12 mouse cellular contexts compared by ENCODE assay signal in genomic region chr15:81920546-81921217, GRCm38 (mm10). TPM values are rescaled to one million over a fixed set of nuclear protein-coding genes. Genes with fewer than 3 reads are reported as not detected.
A peak's percentile ranks its signal among the peaks of the same experiment; 100 is the strongest.
DNase-seq lines count a peak whose midpoint lies in the region; ATAC-seq lines count a peak whose summit lies in the region.
"Had no signal": no experiment of that assay in that cellular context is flagged by ENCODE, and none has a peak within 500 bp of the region (broad histone marks: within the 10 kb centered on the region; RNA-seq: fewer than 3 reads in every experiment).

No protein-coding gene starts in this region.

- ATAC-seq in hindbrain, embryonic 13.5 days (ENCODE audit: low FRiP score): no peak
- ATAC-seq in hindbrain, embryonic 12.5 days (ENCODE audit: low FRiP score): no peak
- ATAC-seq in embryonic facial prominence, embryonic 13.5 days (ENCODE audit: insufficient number of reproducible peaks, insufficient read depth, low FRiP score, low TSS enrichment, low read depth): no peak

- H3K4me2 ChIP-seq in hindbrain, embryonic 13.5 days: no peak overlapping the region
- no peak overlapping the region for H3K4me2 ChIP-seq in hindbrain, embryonic 12.5 days (replicated peaks)
- H3K4me2 ChIP-seq in embryonic facial prominence, embryonic 13.5 days: no peak overlapping the region
- H3K4me2 ChIP-seq: kidney, embryonic 15.5 days; limb, embryonic 15.5 days had no signal

- intact Hi-C loops in heart, postnatal 14 days (cut with DNase I): no loop called here

- DNase-seq in right cerebral cortex, postnatal 36 days (ENCODE audit: low spot score in 2 of 2): peak; percentile 43 to 50
- DNase-seq in right cerebral cortex, postnatal 14 days: no peak
- DNase-seq in kidney, postnatal 10 days: no peak
- DNase-seq in heart, postnatal 14 days: no peak
- no peak for DNase-seq in spleen, postnatal 14 days (ENCODE audit: low spot score in 2 of 2)
- DNase-seq: gastrocnemius, postnatal 36 days; lung, postnatal 14 days had no signal

- H3K4me3 ChIP-seq in hindbrain, embryonic 13.5 days: no peak overlapping the region
- H3K4me3 ChIP-seq in hindbrain, embryonic 12.5 days: no peak overlapping the region
- no peak overlapping the region for H3K4me3 ChIP-seq in embryonic facial prominence, embryonic 13.5 days
- H3K4me3 ChIP-seq: kidney, embryonic 15.5 days; limb, embryonic 15.5 days had no signal

- H3K9ac ChIP-seq in hindbrain, embryonic 13.5 days: 0 out of 2 replicates have a peak overlapping the region, but pooled peaks have one; percentile 3
- no peak overlapping the region for H3K9ac ChIP-seq in hindbrain, embryonic 12.5 days
- H3K9ac ChIP-seq in embryonic facial prominence, embryonic 13.5 days: peak overlapping the region; percentile 6; the same call in 1 of the 2 replicates
- H3K9ac ChIP-seq: kidney, embryonic 15.5 days; limb, embryonic 15.5 days had no signal

- 83% methylated on average over 10 of the region's 10 CpGs for WGBS in hindbrain, embryonic 13.5 days
- WGBS in hindbrain, embryonic 12.5 days: 92% methylated on average over 10 of the region's 10 CpGs
- WGBS in embryonic facial prominence, embryonic 13.5 days: 78% methylated on average over 10 of the region's 10 CpGs

- peaks cover 49% of the 10 kb centered on the region for H3K4me1 ChIP-seq in hindbrain, embryonic 13.5 days (replicated peaks)
- H3K4me1 ChIP-seq in hindbrain, embryonic 12.5 days: peaks cover 16% of the 10 kb centered on the region
- H3K4me1 ChIP-seq in embryonic facial prominence, embryonic 13.5 days: peaks cover 15% of the 10 kb centered on the region

- peak overlapping the region; percentile 63 for H3K27ac ChIP-seq in hindbrain, embryonic 13.5 days
- H3K27ac ChIP-seq in hindbrain, embryonic 12.5 days: no peak overlapping the region
- no peak overlapping the region for H3K27ac ChIP-seq in embryonic facial prominence, embryonic 13.5 days
- H3K27ac ChIP-seq: kidney, embryonic 15.5 days; limb, embryonic 15.5 days had no signal

- H3K27me3 ChIP-seq in hindbrain, embryonic 13.5 days: no peaks in the 10 kb centered on the region
- no peaks in the 10 kb centered on the region for H3K27me3 ChIP-seq in hindbrain, embryonic 12.5 days
- H3K27me3 ChIP-seq in embryonic facial prominence, embryonic 13.5 days: no peaks in the 10 kb centered on the region
- H3K27me3 ChIP-seq: kidney, embryonic 15.5 days; limb, embryonic 15.5 days had no signal

- peaks cover 32% of the 10 kb centered on the region for H3K36me3 ChIP-seq in hindbrain, embryonic 13.5 days
- peaks cover 16% of the 10 kb centered on the region for H3K36me3 ChIP-seq in hindbrain, embryonic 12.5 days
- peaks cover 51% of the 10 kb centered on the region for H3K36me3 ChIP-seq in embryonic facial prominence, embryonic 13.5 days

- no peaks in the 10 kb centered on the region for H3K9me3 ChIP-seq in hindbrain, embryonic 13.5 days
- H3K9me3 ChIP-seq in hindbrain, embryonic 12.5 days (replicated peaks): no peaks in the 10 kb centered on the region
- H3K9me3 ChIP-seq in embryonic facial prominence, embryonic 13.5 days: no peaks in the 10 kb centered on the region
- H3K9me3 ChIP-seq: kidney, embryonic 15.5 days; limb, embryonic 15.5 days had no signal

RNA-seq across cellular contexts. Expression of gene Polr3h, which starts 5.4 kb away (rescaled TPM):
- polyA plus RNA-seq in hindbrain, embryonic 13.5 days (2015; fragmentation: Nextera tagmentation; extraction: Ambion mirVana): 73.3 and 76.8 TPM in 2 replicates
- 58.0 and 58.4 TPM in 2 replicates for polyA plus RNA-seq in hindbrain, embryonic 12.5 days (2016; fragmentation: Nextera tagmentation; extraction: Ambion mirVana)
- polyA plus RNA-seq in embryonic facial prominence, embryonic 13.5 days (2015; fragmentation: Nextera tagmentation; extraction: Ambion mirVana): 51.8 and 63.9 TPM in 2 replicates
- total RNA-seq in heart, postnatal 14 days (2021): 1 to 10 TPM; 7.5 to 7.9 TPM

RNA-seq across cellular contexts. Expression of gene Csdc2, which starts 15.9 kb away (rescaled TPM):
- 130 and 137 TPM in 2 replicates for polyA plus RNA-seq in hindbrain, embryonic 13.5 days (2015; fragmentation: Nextera tagmentation; extraction: Ambion mirVana)
- 48.0 and 57.1 TPM in 2 replicates for polyA plus RNA-seq in hindbrain, embryonic 12.5 days (2016; fragmentation: Nextera tagmentation; extraction: Ambion mirVana)
- polyA plus RNA-seq in embryonic facial prominence, embryonic 13.5 days (2015; fragmentation: Nextera tagmentation; extraction: Ambion mirVana): 10.9 and 11.4 TPM in 2 replicates
- 10 to 100 TPM; 39.6 to 60.9 TPM for total RNA-seq in heart, postnatal 14 days (2021)

RNA-seq across cellular contexts. Expression of gene Pmm1, which starts 40.0 kb away (rescaled TPM):
- 62.9 and 65.3 TPM in 2 replicates for polyA plus RNA-seq in hindbrain, embryonic 13.5 days (2015; fragmentation: Nextera tagmentation; extraction: Ambion mirVana)
- polyA plus RNA-seq in hindbrain, embryonic 12.5 days (2016; fragmentation: Nextera tagmentation; extraction: Ambion mirVana): 30.7 and 32.3 TPM in 2 replicates
- polyA plus RNA-seq in embryonic facial prominence, embryonic 13.5 days (2015; fragmentation: Nextera tagmentation; extraction: Ambion mirVana): 30.0 and 35.7 TPM in 2 replicates
- 10 to 100 TPM; 23.0 to 28.8 TPM for total RNA-seq in heart, postnatal 14 days (2021)

RNA-seq across cellular contexts. Expression of gene Aco2, which starts 48.6 kb away (rescaled TPM):
- polyA plus RNA-seq in hindbrain, embryonic 13.5 days (2015; fragmentation: Nextera tagmentation; extraction: Ambion mirVana): 237 and 248 TPM in 2 replicates
- polyA plus RNA-seq in hindbrain, embryonic 12.5 days (2016; fragmentation: Nextera tagmentation; extraction: Ambion mirVana): 193 TPM in 2 replicates
- 148 and 151 TPM in 2 replicates for polyA plus RNA-seq in embryonic facial prominence, embryonic 13.5 days (2015; fragmentation: Nextera tagmentation; extraction: Ambion mirVana)
- total RNA-seq in heart, postnatal 14 days (2021): 1,000 to 10,000 TPM; 2,092 to 2,100 TPM

RNA-seq across cellular contexts. Expression of gene Phf5a, which starts 49.0 kb away (rescaled TPM):
- 123 and 125 TPM in 2 replicates for polyA plus RNA-seq in hindbrain, embryonic 13.5 days (2015; fragmentation: Nextera tagmentation; extraction: Ambion mirVana)
- polyA plus RNA-seq in hindbrain, embryonic 12.5 days (2016; fragmentation: Nextera tagmentation; extraction: Ambion mirVana): 102 and 115 TPM in 2 replicates
- polyA plus RNA-seq in embryonic facial prominence, embryonic 13.5 days (2015; fragmentation: Nextera tagmentation; extraction: Ambion mirVana): 164 and 172 TPM in 2 replicates
- total RNA-seq in heart, postnatal 14 days (2021): 10 to 100 TPM; 41.4 to 44.2 TPM

Comparison
In these comparisons a context has a peak if more than half of its experiments do, and no peak if none do; other contexts are left out.
1. DNase-seq: peak in right cerebral cortex, postnatal 36 days (2 of 2); none in right cerebral cortex, postnatal 14 days (single experiment), kidney, postnatal 10 days (single experiment), heart, postnatal 14 days (0 of 2) and spleen, postnatal 14 days (0 of 2).